Mouse (Mus musculus) cortical plate, adult 2 months (tissue): ENCODE data around the gene Morn1.

ENCODE experiments used
- CTCF ChIP-seq: fragments of 200-500 bp; IDR thresholded peaks from 2 replicates; pipeline ENCODE4 v1.5.1; 2011; ENCODE audit warnings: mild to moderate bottlenecking, control low read depth, low read length; ENCODE audit not compliant: insufficient read depth; ENCODE audit errors: extremely low read depth
- POLR2A ChIP-seq: fragments of 200-500 bp; IDR thresholded peaks from 2 replicates; pipeline ENCODE4 v1.6.1; 2011; ENCODE audit warnings: mild to moderate bottlenecking, low read length, control low read depth; ENCODE audit not compliant: insufficient read depth; ENCODE audit errors: extremely low read depth

GRCm38 (mm10) chr4:155151845-155152244, 65.5 kb downstream of the Morn1 start:
- TF ChIP-seq CTCF (no peak), POLR2A (no peak)
